Mouse (Mus musculus) embryo, embryonic 11.5 days (tissue): ENCODE results near the gene Ago1.

Experiments
- DNase-seq: peaks from one replicate; pipeline ENCODE4 v3.0.0-alpha.2; 2012; ENCODE audit warnings: low read depth, low spot score

Gene Ago1

DNA sequence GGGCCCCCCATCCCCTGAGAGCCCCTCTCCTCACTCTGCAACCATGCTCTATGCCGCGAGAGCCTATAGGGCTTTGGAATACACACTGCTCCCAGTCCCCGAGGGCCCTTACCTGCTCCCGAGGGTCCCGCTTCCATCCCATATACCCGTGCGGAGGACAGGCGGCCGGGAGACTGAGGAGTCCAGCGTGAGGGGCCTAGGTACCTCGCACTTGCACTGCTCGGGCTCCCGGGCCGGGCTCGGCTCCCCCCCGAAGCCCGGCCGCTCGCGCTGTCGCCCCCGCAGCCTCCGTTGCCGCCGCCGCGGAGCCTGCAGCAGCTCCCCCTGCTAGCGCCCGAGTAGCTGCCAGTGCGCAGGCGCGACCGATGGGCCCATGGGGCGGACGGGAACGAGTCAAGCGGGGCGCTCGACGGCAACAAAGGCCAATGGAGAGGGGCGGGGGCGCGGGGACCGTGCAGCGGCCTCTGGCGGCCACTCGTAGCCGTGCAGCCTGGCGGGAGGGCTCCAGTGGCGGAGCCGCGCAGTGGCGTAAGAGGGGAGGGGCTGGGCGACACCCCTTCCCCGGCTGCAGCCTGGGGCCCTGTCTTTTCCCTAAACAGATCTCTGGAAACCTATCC lies at the start of gene Ago1:
Ago1 (minus strand) TSS at position 299 of the 617 bp plus-strand sequence.
- DNase-seq = peak; percentile 93

DNA sequence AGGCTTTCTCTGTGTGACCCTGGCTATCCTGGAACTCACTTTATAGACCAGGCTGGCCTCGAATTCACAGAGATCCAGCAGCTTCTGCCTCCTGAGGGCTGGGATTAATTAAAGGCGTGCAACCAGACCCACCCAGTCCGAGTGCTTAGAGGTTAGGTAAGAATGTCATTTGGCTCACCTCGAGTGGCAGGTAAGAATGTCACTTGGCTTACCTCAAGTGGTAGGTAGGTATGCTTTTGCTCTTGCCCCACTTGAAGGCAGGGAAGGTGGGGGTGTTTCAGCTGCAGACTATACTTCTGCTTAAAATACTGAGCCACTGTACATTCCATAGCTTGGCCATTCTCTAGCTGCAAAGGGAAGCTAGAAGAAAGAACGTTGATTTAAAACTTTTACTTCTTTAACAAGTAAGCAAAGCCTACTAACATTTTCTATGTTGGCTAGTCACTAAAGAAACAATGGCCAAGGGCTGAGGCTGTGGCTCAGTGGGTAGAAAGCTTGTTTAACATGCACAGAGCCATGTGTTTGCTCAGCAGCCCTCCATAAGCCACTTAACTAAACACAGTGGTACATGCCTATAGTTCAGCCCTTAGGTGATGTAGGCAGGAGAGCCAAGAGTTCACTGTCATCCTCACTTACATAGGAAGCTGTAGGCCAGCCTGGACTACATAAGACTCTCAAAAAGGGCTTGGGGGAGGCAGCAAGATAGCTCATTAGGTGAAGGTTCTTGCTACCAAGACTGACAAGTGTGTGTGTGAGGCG lies 44.1 kb upstream of the Ago1 start:
- DNase-seq = no peak

DNA sequence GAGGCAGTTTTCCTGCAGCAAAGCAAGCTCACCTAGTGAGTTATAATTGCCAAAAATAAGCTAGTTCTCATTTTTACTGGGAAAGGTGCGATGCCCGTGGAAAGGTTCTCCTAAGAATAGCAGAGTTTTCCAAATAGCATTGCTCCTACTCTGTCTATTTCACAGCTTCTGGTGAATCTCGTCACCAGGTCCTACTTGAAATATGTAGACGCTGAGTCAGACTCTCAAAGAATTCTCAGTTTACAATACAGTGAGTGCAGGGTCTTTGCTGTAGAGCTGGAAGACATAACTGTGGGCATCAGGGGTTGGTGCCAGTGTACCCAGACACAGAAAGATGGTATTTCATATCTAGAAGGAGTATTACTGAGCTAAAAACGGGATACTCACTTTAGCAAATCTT lies 42.6 kb upstream of the Ago1 start:
- no peak for DNase-seq

DNA sequence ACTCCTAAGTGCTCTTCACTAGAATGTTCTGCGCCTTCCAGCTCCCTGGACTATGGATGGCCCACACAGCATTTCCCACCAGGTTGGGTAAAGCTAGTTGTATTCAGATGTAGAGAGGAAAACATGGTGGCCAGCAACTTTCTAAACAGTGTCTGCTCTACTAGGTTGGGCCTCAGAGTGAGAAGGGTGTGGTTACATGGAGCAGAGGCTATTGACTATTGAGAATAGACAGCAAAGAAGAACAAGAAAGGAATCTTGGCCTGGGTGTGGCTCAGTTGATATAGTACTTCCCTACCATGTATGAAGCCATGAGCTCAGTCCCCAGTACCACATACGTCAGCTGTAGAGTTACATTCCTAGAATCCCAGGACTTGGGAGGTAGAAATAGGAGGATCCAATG lies 40.7 kb upstream of the Ago1 start:
- DNase-seq = no peak

DNA sequence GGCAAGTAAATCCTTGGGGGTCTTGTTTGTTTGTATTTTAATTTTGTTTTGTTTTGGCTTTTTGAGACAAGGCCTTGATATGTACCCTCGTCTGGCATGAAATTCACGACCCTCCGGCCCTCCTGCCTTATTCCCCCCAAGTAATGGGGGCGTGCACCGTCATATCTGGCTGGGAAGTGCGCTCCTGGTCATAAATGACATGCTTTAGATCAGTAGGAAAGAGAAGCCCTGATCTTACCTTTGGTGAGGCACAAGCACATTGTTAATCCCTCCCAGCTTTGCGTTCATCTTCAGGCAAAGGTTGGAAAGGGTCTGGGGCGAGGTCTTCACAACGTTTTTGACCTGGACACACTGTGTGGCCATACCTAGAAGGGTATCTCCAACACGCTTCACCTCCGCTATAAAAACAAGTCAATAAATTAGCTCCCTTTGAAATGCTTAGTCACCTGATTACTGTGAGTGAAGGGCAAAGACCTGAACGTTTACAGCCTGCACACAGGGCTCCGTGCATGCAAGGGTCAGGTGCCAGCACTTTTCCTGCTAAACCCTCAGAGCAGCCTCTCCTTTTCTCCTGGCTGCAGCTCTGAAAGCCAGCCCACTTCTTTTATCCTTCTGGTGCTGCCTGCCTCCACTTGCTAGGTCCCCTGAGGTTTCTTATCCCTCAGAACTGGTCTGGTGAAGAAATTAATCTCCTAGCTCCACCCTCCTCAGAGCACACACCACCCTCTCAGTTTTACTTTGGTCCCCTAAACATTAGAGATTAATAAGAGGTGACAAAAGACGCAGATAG lies 39.9 kb upstream of the Ago1 start:
- no peak for DNase-seq

DNA sequence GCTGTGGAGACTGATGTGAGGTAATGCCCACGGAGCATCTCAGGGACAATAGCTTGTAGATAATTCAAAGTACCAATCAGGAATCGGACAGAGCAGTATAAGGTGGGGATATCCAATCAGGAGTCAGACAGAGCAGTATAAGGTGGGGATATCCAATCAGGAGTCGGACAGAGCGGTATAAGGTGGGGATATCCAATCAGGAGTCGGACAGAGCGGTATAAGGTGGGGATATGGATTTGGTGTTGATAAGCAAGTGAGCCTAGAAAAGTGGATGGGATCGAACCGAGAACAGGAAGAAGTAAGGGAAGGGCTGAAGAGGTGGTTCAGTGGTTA lies 34.6 kb upstream of the Ago1 start:
- DNase-seq = no peak

DNA sequence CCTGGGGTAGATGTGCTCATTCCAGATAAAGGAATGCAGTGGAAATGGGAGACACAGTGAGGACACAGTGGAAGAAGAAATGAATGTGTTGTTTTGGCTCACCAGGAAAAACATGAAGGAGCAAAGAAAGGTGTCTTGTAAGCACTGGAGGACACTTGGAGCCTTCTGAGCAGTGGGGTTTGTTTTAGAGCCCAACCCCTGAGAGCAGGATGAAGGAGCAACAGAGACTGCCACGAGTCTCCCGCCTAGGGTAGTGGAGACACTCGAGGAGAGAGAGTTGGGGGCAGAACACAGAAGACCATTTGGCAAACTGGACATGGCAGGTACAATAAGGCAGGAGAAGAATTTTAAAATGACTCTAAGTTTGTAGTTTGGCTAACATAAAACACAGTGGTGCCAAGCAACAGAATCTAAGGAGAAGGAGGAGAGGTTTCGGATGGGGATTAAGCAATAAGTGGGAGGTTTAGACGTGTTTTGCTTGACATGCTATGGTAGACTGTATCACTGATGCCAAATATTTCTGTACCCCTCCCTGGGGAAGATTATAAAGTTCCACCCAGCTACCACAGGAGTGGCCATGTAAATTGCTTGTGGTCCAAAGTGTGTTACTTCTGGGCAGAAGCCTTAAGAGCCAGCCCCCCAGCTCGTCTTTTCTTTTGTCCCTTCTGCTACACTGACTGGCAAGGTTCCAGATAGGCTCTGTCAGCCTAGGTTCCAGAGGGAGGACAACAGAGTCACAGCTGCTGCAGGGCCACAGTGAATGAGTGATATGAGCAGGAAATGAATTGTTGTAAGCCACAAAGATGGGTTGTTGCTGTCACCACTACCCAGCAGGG lies 34.0 kb upstream of the Ago1 start:
- DNase-seq = no peak

DNA sequence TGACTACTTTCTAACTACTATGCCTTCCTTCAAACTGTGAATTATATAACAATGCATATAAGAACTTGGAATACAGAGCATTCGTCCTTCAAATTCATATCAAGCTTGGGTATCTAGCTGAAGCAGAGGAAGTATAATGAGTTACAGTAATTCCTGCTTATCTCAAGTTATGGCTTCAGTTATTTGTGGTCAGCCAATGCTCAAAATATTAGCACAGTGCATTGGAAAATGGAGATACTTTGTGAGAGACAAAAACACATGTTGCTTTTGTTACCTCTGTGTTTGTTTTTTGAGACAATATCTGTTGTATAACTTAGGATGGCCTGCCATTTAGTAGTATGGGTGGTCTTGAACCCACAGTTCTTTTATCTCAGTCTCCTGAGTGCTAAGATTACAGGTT lies 30.2 kb upstream of the Ago1 start:
- no peak for DNase-seq

DNA sequence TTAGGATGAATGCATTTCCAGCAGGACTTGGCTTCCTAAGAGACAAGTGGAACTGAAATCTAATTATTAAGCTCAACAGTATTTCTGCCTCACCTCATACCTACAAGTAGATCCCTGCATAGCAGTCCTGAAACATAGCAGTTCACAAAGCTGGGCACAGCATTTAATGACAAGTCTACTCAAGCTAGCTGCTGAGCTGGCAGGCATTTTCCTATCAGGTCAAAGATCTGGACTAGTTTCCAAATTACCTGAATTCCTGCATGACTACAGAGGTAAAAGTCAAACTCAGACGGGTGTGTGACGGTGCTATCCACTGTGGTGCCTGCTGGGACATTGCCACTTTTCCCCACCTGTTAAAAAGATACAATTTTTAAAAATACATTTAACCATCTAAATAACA lies 28.6 kb upstream of the Ago1 start:
- DNase-seq = no peak

DNA sequence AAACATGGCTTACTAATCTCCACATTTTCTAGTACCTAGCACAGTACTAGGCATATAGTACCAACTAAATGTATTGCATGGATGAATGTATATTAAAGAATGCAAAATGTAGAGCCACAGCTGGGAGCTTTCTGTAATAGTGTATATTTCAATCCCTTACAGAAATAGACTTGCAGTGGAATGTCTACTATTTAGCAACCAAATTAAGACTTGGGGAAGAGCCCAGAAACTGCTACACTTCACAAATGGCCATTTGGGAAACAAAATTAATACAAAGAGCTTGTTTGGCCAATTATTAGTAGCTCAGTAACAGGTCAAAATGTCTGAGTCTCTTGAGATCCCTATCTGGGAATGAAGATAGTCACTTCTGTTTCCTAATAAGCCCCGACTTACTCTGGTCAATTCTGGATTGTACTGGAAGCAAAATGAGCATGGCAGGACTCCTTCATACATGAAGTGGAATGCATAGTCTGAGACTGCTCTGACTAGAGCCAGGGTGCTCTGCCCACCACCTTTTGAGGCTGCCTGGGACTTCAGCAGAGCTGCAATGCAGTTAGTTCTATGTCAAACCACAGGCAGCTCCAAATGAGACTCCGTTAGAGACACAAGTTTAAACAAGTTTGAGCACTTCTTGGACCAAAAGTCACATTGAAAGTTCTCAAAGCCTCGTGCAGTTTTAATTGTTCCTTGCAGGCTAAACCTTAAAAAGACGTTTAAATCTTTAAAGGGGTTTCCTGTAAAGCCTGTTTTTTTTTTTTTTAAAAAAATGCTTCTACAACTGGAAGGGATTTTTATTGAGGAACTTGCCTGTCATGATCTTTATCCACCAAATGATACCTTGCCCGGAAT lies 27.8 kb upstream of the Ago1 start:
- DNase-seq = no peak

DNA sequence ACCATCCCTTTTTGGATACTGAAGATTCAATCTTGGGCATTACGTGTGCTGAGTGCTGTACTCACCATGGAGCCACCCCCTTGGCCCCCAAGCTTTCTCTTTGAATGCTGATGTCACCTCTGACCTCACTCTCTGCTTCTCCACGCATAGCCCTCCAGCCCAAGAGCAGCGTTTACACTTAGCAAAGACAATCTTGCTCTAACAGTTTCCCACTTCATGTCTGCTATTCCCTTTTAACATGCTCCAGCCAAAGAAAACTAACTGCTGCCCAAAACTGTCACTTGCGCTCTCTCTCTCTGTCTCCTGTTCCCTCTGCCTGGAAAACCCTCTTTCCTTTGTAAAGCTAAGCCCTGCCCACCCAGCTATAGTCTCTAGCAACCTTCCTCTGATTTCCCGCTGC lies 27.1 kb upstream of the Ago1 start:
- no peak for DNase-seq

DNA sequence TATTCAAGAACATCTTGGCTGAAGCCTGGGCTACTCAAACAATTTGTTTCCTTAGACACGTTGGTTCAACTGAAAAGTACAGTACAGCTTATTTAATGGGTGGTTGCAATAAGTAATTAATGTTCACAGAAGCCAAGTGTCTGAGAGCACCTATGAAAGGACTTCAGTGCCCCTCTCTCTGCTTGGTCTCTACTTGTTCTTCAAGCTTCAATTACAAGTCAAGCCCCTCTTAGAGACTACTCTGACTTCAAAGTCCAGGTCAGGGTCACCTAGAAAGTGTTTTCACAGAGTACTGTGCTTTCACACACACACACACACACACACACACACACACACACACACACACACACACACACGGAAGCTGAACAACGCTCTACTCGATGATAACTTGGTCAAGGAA lies 25.0 kb upstream of the Ago1 start:
- no peak for DNase-seq

DNA sequence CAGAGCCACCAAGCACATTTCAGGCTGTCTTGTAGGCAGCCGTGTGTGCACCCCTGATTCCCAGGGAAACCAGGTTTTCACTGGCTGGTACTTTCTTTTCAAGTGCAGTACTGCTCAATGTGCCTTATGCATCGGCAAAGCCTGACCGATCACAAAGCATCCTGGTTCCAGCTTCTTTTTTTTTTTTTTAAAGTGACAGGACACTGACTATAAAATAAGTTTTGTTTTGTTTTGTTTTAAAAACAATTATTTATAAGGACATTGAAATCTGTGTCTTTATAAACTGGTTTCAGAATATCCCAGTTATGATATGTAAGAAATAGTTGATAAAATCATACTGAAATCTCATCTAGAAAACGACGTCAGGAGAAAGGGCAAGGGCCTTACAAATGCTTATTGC lies 23.6 kb upstream of the Ago1 start:
- DNase-seq = no peak

DNA sequence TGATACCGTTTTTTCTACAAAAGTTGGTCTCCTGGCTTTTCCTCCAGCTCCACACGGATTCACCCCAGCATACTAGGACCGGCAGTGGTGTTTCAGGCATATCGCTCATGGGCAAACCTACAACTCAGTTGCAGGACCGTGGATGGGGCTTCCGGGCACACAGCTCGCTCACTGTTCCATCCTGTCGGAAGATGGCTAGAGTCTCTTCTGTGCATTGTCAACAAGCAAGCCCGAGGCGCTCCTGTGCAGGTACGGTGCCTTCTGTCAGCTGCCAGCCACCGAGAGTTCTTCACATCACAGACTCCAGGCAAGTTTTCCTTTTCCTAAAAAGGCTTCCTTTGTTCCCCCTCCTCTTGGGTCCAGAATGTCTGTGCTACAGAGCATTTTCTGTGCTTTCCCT lies 22.3 kb upstream of the Ago1 start:
- no peak for DNase-seq

DNA sequence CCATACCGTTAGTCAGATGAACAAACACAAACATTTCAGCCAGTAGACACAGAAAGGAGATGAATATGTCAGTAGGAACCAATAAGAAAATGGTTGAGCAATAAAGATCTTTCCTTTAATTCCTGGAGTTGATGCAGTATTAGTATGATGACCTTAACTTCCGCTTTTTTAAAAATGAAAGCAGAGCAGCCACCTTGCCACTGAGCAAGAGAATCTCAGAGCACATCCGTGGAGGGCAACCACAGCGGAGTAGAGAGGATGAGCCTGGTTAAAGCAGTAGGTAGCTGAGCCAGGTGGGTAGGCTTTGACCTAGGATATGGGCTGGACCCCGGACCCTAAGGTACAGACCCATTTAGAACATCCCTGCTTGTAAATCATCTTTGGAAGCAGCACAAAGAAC lies 21.4 kb upstream of the Ago1 start:
- DNase-seq = no peak

DNA sequence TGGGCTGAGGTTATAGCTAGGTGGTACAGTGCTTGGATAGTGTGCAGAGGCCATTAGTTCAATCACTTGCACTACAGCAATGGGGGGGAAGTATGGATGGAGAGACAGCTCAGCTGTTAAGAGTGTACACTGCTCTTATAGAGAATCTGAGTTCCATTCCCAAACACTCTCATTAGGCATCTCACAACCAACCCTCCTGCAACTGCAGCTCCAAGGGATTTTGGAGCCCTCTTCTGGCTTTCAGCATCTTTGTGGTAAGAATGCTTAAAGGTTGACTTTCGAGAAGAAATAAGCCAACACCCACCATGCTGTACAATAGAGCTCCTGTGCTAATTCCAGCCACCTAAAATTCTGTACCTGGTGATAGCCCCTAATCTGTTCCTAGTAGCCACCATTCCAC lies 17.8 kb upstream of the Ago1 start:
- DNase-seq = no peak

DNA sequence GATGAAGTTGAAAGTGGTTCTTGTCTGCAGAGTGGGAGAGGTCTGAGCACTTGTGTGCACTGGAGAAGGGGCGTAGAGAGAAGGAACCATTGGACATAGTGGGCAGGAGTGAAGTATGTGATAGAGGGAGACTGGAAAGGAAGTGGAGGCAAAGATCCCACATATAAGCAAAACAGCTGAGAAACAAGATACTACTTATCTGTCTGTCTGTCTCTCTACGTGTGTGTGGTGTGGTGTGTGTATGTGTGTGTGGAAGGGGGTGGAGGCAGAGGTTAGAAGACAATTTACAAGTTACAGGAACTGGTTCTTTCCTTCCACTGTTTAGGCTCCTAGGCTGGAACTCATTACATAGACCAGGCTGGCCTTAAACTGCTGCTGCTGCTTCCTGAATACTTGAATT lies 16.7 kb upstream of the Ago1 start:
- no peak for DNase-seq

DNA sequence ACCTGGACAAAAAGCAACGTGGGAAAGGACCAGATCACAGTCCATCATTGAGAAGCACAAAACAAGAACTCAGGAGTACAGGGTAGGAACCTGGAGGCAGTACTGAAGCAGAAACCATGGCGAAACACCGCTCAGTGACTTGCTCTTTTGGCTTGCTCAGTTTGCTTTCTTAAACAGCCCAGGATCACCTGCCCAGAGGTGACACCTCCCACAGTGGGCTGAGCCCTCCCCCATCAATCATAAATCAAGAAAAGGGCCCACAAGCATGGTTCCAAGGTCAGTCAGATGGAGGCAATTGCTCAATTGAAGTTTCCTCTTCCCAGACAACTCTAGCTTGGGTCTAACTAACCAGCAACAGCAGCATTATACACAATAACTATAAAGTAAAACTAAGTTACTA lies 15.5 kb upstream of the Ago1 start:
- DNase-seq = no peak

DNA sequence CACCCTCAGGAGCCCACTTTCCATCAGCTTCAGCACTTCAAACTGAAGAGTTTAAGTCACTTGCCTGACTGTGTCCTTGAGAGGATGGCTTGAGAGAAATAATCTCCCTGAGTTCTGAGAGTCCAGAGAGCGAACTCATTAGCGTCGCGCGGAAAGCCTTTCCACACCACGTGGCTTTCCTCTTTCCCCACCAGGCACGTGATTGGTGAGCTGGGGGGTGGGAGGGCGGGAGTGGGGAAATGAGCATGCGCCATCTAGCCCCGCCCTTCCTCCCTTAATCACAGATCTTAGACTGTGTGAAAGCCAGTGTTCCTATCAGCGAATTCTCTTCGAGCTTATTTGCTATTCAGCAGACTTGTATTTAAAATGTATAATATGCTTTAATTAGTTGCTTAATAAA lies 14.6 kb upstream of the Ago1 start:
- no peak for DNase-seq

DNA sequence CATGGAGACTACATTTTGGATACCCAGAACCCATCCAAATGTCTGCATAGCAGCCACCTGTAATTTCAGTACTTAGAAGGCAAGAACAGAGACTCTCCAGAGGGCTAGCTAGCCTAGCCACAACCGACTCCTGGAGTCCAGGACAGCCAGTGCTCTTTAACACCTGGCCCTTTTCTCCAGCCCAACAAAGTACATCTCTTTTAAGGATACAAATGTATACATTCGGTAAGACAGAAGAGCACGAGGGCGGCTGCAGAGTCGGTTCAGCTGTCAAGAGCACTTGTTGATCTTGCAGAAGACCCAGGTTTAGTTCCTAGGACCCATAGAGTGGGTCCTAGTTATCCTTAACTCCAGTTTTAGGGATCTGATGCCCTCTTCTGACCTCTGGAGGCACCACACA lies 13.1 kb upstream of the Ago1 start:
- no peak for DNase-seq

DNA sequence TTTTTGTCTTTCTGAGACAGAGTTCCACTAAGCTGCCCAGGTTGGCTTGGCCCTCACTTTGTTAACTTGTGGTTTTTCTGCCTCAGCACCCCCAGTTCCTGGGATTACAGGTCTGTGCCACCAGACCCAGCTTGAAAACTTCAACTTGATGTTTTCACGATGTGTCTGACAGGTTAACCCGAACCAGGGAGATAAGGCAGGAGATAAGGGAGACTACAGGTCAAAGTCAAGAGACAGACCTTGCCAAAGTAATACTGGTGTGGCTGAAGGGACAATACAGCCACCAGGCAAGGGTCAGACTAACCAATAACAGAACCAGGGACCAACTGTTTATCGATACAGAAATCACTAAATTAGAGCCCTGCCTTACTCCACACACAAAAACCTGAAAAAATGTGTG lies 11.9 kb upstream of the Ago1 start:
- DNase-seq = no peak
